Mouse (Mus musculus) bone marrow, adult 2 months (tissue): ENCODE data around the gene Ube2d3.
"Not testable (repeated sequence)": the region's sequence is repeated elsewhere in the genome, so short reads cannot be mapped to it uniquely, and the experiment has no call there.

Experiments
- CTCF ChIP-seq: fragments of 200-500 bp; IDR thresholded peaks from 2 replicates; pipeline ENCODE4 v1.5.1; 2011; ENCODE audit warnings: low read length, control low read depth; ENCODE audit not compliant: control insufficient read depth, insufficient read depth
- POLR2A ChIP-seq: fragments of 200-500 bp; IDR thresholded peaks from 2 replicates; pipeline ENCODE4 v1.6.1; 2011; ENCODE audit warnings: low read depth, mild to moderate bottlenecking, control low read depth, low read length, borderline replicate concordance; ENCODE audit not compliant: control insufficient read depth

GRCm38 (mm10) chr3:135497956-135498355 is 60.0 kb downstream of the Ube2d3 start:
- not testable (repeated sequence) for TF ChIP-seq POLR2A, CTCF
